Mouse (Mus musculus) frontal cortex, postnatal 25 days (tissue): Measurements from ENCODE around the gene Kctd19.

ENCODE experiments used
- DNase-seq, 2 experiments: peaks; one replicate each; pipeline ENCODE4 v3.0.0; 2022; ENCODE audit warnings: low spot score in 2 of 2

Gene Kctd19

DNA sequence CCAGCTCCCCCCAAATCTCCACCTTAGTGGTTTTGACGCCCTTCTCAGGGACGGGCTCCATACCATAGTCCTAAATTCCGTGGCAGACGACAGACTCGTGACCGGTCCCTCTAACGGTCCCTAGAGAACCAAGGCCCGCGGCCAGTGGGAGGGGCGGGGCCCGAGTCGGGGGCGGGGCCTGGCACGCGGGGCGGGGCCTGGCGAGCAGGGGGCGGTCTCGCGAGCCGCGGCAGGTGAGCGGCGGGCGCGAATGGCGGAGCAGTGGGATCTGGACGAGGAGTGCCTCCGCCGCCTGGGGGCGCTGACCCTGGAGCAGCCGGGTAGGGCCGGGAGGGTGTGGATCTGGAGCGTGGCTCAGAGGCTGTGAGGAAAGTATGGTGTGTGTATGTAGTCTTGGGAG lies at the start of gene Kctd19, which contains the start of gene Lrrc36:
TSS of gene Kctd19 (minus strand) at position 112 of the 400 bp plus-strand sequence.
TSS of gene Lrrc36 (plus strand) at position 181 of the 400 bp plus-strand sequence.
- no peak for DNase-seq

DNA sequence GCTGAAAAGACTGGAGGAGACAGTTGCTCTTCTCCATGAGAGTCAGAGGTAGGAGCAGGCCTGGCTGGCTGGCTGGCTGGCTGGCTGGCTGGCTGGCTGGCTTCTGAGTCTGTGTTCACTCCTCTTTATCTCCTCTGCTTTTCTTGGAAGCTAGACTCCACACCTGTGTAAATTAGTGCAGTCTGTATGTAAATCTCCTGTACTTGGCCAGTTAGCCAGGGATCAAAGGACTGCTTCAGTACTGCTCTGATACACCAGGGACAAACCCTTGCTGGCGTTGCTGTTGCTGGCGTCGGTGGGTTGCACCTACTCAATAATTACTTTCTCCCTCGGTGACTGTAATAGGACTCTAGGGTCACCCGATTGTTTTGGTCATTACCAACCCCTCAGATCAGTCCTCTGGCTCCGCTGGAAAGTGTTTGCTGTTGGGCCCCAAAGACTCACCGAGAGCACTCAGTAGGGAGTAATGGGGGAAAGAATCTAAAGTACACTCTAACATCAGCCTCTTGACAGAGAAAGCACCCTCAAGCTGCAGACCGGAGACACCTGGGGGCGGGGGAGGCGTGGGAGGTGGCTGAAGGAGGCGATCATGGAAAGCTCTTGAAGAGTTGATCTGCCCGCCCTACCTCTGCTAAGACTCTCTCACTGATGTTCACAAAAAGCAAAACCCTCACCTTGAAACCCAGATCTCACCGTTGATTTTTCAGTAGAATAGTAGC lies 47.9 kb upstream of the Kctd19 start:
- no peak for DNase-seq

DNA sequence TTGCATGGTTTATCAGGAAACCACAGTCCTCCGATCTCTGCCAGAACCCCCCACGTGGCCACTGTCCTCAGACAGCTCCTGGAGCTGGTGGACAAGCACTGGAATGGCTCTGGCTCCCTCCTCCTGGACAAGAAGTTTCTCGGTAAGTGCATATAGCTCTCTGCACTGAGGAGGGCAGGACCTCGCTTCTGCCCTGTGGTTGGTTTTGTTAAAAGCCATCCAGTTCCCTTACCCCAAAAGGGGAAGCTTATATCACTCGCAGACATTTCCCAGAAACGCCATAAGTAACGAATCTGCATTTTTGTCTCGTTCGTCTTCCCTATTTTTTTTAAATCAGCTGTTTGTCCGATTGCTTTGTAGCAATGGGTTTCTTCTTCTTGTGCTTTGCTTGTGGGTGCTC lies 41.9 kb upstream of the Kctd19 start:
- DNase-seq = no peak

DNA sequence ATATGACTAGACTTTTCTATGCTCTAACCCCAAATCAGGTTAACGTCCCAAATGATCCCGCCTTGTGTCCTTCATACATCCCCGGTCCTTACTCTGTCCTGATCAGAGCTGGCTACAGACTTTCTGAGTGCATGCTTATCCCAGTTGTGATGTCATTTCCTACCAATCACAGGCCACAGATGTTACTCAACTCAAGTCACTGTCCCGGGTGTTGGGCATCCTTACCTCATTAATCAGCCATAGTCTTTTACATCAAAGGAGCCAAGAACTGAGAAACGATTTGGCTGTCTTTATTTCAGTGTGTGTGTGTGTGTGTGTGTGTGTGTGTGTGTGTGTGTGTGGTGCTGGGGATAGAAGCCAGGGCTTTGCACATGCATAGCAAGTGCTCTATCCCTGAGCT lies 40.8 kb upstream of the Kctd19 start:
- DNase-seq = no peak

DNA sequence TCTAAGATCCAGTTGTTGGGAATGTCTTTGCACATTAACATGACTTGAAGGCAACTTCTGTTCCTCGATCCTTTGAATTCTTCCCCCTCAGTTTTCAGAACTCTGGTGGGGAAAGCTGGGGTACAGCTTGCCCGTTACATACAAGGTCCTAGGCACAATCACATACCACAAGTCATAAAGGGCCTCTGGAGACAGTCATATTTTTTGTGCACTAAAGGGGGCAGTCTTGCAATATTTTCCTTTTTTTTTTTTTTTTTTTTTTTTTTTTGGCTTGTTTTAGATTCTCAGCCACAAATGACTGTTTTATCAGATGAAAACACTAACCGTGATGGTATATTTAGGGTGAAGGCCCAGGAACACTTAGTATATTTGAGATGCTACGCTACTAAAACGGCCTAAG lies 40.0 kb upstream of the Kctd19 start:
- no peak for DNase-seq

DNA sequence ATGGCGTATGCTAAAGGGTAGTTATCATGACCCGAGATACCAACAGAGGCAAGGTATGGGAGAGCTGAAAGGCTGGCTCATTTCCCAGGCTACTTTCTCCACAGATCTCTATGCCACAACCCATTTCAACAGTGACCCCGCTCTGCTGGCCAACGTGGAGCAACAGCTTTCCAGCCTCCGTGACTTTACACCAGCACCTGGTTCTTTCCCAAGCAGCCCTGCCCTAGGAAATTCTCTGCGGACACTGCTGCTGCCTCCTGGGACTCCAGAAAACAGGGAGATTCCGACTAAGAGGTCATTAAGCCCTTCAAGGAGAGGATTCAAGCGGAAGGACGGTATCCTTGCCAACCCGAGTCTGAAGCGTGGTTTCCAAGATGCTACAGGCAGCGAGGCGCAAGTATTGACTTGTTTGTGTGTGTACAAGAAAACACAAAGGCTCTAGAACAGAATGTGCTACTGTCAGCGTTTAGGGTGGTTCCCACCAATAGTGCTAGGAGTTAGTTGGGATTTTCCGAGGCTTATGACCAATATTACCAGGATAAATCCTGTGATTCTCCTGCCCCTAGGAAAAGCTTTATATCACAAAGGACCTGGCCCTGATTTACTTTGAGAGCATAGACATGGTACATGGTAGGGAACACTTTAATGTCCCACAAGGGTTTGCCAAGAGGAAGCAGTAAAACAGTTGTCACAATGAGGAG lies 38.8 kb upstream of the Kctd19 start:
- DNase-seq = no peak

DNA sequence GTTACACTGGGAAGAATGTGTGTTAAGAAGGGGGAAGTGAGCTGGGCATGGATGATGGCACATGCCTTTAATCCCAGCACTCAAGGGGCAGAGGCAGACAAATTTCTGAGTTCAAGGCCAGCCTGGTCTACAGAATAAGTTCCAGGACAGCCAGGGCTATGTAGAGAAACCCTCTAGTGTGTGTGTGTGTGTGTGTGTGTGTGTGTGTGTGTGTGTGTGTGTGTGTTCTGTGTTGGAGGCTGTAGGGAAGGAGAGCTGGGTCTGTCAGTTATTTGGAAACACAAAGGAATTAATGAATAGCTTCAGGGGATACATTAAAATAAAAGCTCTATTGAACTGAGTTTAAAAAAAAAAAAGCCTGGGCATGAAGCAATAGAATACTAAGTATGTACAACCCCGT lies 37.7 kb upstream of the Kctd19 start:
- no peak for DNase-seq

DNA sequence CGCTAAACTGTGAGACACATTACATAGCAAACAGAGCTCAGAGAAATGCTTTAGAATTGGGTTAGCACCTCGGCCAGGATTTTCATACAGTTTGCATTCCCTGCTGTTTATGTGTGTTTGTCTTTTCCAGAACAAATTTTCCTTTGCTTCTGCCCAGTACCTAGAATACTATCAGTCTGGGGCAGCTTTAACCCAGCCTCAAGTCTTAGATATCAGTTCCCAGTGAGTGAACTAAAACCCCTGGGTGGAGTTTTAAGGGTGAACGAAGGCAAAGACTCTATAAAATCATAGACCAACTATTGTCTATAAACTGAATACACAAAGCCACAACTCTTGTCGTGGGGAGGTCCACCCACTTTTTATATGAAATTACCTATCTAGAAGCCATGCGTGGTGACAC lies 35.3 kb upstream of the Kctd19 start:
- no peak for DNase-seq

DNA sequence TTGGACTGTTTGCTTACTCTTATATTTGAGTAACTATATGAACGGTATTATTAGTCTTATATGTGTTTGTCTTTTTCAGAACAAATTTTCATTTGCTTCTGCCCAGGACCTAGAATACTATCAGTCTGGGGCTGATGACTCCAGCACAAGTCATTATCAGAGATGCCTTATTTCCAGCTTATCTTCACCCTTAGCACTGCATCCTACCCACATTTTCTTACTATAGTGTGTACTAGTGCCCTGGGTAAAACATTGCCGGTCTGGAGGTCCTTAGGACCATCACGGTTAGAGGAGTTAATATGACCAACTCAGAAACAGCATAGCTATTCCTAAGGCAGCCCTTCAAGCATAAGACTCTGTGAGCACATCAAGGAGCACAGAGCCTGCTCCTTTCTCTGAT lies 34.9 kb upstream of the Kctd19 start:
- no peak for DNase-seq

DNA sequence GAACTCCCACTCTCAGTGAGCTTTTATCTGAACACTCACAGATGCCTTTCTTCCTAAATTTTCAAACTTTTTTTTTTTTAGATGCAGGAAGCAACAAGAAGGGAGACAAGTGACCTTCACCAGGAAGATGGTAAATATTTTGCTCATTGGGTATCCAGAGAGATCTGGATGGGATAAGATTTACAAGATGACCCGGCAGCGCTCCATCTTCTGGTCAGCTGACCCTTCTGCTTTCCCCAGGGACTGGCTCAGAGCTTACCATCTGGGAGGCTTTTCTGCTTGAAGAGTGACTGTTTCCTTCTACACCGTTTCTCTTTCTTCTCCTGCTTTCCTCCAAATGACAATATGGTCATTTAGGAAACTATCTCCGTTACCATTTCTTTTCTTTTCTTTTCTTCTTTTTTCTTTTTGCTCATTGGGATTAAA lies 32.8 kb upstream of the Kctd19 start:
- DNase-seq = no peak

DNA sequence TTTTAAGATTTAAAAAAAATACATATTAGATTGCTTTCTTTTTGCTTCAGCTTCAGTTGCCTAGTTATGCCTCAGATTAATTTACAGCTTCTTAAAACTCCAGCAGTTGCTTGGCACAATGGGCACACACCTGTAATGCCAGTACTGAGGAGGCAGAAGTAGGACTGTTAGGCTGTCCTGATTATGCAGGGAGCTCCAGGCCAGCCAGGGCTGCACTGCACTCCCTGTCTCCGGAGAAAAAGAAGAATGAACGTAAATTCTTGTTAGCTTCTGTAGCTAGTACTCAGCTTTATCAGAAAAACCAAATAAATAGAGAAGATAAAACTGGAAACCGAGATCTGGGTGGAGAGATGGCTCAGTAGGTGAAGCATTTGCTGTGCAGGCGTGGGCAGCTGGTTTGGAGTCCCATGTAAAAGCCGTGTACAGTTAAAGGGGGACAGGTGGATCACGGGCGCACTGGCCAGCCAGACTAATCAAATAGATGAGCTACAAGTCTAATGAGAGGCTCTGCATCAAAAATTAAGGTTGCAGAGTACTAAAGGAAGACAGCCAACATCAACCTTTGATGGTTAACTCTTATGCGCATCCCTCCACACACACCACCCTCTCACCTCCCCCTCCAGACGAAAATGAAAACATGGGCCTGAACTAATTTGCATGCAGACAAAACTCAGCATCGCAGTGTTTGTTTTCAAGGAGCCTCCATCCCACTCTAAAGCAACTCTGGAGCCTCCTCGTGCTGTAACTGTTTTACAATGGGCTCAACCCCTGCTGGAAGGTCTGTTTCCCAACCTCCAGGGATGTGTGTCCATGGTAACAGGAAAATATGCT lies 32.2 kb upstream of the Kctd19 start:
- no peak for DNase-seq

DNA sequence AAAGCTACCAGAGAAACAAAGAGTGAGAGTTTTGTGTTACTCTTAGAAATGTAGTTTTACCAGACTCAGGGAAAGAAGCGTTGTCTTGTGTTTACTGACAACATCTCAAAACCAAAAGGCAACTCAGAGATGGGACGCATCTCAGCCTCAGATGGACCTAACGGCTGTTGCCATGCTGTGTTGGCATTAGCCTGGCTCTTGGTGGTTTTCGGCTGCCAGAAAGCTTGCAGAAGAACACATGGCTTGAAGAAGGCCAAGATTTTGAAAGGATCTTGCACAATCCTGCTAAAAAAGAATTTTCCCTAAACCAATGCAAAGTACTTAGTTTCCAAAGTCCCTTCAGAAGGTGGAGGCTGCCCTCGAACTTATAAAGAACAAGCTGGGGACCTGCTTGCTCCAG lies 29.4 kb upstream of the Kctd19 start:
- DNase-seq = no peak

DNA sequence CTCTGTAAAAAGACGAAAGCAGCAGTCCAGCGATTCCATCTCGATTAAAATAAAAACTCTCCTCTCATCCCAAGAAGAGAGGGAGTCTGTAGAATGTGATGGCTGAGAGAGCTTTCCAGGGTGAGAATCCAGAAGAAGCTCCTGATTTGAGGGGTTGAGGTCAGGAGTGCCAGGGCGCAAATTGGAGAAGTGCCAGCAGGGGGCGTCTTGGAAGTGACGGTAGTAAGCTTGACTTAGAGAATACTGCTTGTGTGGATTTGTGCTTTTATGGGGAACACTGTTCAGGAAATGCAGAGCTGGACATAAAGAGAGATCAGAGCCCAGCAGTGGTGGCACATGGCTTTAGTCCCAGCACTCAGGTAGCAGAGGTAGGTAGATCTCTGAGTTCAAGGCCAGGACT lies 28.1 kb upstream of the Kctd19 start:
- peak in 1 of 2 experiments; percentile 18 for DNase-seq

DNA sequence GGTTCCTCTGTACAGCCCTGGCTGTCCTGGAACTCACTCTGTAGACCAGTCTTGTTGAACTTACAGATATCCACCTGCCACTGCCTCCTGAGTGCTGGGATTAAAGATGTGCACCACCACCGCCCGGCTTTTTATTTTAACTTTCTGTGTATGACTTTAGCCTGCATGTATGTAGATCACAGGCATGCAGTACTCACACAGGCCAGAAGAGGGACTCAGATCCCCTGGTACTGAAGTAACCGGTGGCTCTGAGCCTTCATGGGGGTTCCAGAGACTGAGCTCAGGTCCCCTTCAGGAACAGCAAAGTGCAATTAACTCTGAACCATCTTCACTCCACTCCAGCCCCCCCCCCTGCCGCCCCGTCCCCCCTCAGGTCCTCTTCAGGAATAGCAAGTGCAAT lies 25.6 kb upstream of the Kctd19 start:
- DNase-seq = no peak

DNA sequence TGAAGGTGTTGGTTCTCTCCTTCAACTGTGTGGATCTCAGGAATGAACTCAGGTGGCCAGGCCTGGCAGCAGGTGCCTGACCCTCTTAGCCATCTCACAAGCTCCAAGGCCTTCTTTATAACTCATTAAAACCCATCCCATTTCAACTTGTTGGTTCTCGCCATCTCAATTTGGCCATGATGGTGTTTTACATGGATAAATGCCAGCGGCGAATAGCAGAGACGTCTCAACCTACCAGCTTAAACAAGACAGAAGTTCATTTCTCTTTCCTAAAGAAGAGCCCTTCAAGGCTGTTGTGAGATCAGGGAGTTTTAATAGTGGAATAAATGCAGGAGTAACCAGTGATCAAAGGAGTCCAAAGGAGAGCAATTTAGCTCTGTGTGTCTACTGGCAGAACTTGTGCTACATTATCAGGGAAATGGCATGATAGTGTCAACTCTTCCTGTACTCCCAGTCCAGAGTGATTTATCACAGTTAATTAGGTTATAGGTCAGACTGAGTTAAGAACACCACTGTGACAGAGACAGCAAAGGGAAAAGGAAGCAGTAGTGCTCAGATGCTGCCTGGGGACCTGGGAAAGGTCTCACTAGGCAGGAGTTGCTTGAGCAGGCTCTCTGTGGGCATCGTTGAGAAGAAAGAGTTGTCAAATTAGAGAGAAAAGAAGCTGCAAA lies 23.9 kb upstream of the Kctd19 start:
- DNase-seq = no peak

DNA sequence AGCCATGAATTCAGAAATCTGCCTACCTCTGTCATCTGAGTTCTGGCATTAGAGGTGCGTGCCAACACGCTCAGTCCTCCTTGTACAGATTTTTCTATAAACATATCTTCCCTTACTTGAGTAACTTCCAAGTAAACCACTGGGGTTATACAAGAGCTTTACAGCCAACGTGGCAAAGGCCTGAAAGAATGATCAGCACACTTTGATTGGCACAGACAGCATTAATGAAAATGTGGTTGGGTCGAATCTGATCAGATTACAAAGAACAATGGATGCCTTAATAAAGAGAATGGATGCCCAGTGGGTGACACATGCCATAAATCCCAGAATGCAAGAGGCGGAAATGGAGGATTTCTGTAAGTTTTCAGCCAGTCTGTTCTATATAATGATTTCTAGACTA lies 22.9 kb upstream of the Kctd19 start:
- no peak for DNase-seq

DNA sequence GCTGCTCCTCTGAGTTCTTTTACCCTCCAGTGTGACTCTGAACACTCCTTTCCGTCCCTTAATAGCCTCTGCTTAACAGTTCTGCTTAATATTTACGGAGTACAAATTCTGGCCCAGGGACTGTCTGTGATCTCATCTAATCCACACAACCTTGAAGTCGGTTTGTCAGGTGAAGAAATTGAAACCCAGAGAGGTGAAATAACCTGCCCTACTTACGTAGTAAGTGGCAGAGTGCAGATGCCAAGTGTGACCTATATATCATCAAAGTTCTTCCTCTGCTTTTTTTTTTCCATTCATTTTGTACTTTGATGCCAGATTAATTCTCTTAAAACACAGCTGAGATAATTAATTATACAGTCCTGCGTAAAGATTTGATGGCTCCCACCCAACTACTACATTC lies 20.8 kb upstream of the Kctd19 start:
- DNase-seq = no peak

DNA sequence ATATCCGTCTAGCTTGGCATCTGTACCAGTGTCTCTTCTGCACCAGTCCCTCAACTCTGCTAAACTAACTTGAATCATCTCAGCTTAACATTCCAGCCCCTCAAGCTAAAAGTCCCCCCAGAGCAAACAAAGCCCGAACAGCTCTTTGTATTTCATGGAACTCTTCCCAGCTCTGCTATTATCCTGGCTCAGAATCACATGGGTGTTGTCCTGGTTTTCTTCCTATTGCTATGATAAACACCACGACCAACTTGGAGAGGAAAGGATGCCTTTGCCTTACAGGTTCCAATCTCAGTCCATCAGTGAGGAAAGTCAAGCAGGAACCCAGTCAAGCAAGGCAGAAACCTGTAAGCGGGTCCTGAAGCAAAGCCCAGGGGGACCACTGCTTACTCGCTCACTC lies 20.2 kb upstream of the Kctd19 start:
- no peak for DNase-seq

DNA sequence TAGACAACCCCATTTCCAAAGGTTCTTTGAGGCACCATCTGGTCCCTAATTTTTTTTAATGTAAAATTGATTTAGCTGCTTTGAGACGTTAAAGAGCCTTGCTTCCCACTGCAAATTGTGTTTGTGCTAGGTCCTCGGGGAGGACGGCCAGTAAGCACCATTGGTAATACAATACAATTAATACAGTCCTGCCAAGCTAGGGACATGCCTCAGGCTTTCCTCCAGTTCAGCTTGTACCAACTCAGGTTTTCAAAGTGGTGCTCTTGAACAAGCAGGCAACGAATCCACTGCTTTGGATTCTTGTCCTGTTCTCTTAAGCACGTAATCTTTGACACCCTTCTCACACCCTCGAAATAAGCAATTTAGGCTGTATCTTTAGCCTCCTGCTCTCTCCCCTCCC lies 19.7 kb upstream of the Kctd19 start:
- no peak for DNase-seq

DNA sequence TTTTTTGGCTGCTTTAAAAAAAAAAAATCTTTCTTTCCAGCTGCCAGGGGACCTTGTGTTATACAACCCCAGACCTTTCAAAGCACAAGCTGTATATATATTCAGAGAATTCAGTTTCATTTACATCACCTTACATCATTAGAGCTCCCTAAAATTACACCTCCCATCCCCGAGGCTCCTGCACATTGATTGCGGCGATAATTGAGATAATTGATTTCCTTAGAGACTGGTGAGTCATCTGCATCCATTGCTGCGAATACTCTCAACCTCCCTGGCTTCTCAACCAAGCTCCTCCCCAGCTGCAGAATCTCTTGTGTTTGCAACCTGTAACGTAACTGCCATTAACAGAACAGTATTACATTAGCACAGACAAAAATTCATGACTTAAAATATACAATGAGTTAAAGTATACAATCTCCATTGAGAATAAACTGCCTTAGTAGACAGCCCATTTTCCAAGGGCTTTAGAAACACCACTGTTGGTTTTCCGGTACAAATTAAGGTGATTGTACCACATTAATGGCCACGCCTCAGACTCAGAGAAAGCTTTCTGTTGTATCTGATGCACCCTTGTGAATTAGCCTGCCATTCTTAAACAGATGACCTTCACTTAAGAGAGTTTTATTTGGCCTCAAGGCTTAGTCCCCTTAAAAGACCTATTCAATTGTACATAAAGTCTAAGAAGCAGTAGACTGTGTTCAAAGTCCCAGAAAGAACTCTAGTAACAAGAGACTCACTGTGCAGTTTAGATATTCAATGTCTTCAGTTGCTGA lies 18.6 kb upstream of the Kctd19 start:
- DNase-seq = no peak

DNA sequence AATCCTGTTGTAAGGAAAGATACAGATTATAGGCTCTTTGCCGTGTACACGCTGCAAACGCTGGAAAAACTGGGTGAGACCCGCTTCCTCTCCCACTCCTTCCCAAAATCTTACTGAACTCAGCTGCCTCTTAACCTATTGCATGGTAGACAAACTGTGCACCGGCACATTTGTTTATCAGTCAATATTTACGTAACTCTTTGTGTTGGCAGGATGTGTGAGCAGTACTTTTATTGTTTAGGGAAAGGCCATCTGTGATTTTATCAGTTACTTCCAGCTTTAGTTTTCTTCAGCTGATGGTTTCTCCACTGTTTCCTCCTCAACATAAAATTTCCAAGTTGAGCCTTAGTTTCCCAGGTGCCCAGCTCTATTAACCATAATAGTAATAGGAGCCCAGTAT lies 13.6 kb upstream of the Kctd19 start:
- DNase-seq = no peak
